Mouse (Mus musculus): ENCODE results near the gene Art5.

- no peak for TF ChIP-seq MAFK (IDR thresholded peaks at IDR 0.05; ENCODE audit: insufficient read depth, low read depth, low read length)
- no peak for TF ChIP-seq ZC3H11A (IDR thresholded peaks at IDR 0.05; ENCODE audit: borderline replicate concordance, low read depth, low read length)
Observed at GRCm38 (mm10) chr7:102106700-102107141, 2.6 kb downstream of the Art5 start.

Measured in ES-E14 (cell line).